Mouse (Mus musculus) testis, adult 2 months (tissue): ENCODE measurements around the gene Mfng. TPM values are rescaled to one million over a fixed set of nuclear protein-coding genes. Genes with fewer than 3 reads are reported as not detected.

Experiments
- H3K27ac ChIP-seq: fragments of 200-500 bp; 2 replicates; pipeline ENCODE4 v1.5.1; 2012; ENCODE audit warnings: low read depth, low read length; ENCODE audit not compliant: control insufficient read depth, insufficient read depth
- H3K27me3 ChIP-seq: fragments of 200-500 bp; 2 replicates; pipeline ENCODE4 v1.6.1; 2012; ENCODE audit warnings: mild to moderate bottlenecking, low read length, moderate library complexity; ENCODE audit not compliant: control insufficient read depth, insufficient read depth
- H3K36me3 ChIP-seq: fragments of 200-500 bp; 2 replicates; pipeline ENCODE4 v1.6.1; 2012; ENCODE audit warnings: mild to moderate bottlenecking, low read length; ENCODE audit not compliant: control insufficient read depth, insufficient read depth
- H3K4me1 ChIP-seq: fragments of 200-500 bp; 2 replicates; pipeline ENCODE4 v1.6.1; 2012; ENCODE audit warnings: low read length; ENCODE audit not compliant: control insufficient read depth, insufficient read depth
- H3K4me3 ChIP-seq: fragments of 200-500 bp; 2 replicates; pipeline ENCODE4 v1.5.1; 2012; ENCODE audit warnings: low read depth, mild to moderate bottlenecking, low read length, moderate library complexity, mixed read lengths; ENCODE audit not compliant: control insufficient read depth
- CTCF ChIP-seq: fragments of 200-500 bp; IDR thresholded peaks from 2 replicates; pipeline ENCODE4 v1.5.1; 2012; ENCODE audit warnings: low read depth, mild to moderate bottlenecking, inconsistent platforms, low read length, moderate library complexity; ENCODE audit not compliant: control insufficient read depth, insufficient read depth, insufficient replicate concordance
- POLR2A ChIP-seq: fragments of 200-500 bp; IDR thresholded peaks from 2 replicates; pipeline ENCODE4 v1.6.1; 2012; ENCODE audit warnings: low read depth, mild to moderate bottlenecking, inconsistent platforms, low read length, moderate library complexity; ENCODE audit not compliant: control insufficient read depth
- polyA plus RNA-seq: library from polyadenylated mRNA; depleted of rRNA; stranded (reverse); fragments of >200 nt; gene quantifications from 2 replicates; pipeline ENCODE4 v1.2.3, GENCODE M21; 2012

The Mfng gene
- polyA plus RNA-seq, 1 experiment = 0.75 TPM

DNA sequence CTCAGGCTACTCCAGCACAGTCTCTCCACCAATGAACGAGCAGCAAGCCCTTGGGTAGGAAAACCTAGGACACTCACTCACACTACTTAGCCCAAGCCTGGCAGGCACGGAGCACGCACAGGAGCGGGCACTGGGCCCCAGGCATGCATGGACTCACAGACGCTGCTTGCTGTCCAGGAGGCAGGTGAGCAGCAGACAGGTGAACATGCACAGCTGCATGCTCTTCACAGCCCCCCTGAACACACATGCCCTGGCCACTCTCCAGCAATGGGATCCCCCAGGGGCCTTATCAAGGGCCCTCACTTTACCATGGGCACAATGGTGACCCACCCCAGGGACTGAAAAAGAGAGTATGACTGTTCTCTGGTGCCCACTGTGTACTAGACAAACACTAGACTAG, 6.4 kb upstream of the Mfng start:
- Histone ChIP-seq H3K27me3 (no peaks in the 10 kb centered on the region), H3K36me3 (no peaks in the 10 kb centered on the region), H3K27ac (no peak overlapping the region), H3K4me3 (no peak overlapping the region), H3K4me1 (no peaks in the 10 kb centered on the region)
- TF ChIP-seq CTCF (no peak), POLR2A (no peak)

DNA sequence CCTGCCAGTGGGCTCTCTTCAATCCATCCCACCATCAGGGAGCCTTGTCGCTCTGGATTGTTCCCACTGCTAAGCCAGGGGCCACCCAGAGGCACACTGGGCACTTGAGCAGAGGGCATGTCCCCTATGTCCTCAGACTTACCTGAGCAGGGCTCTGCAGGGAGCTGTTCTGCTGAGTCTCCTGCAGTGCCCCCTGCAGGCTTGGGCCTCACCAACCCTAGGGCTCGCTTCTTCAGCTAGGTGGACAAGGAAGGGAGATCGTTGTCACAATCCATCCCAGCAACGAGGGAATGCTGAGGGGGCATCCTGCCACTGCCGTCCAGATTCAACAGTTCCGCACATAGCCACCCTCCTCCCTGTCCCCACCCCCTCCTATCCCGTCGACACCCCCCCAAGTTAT, 6.0 kb upstream of the Mfng start:
- H3K27ac ChIP-seq = no peak overlapping the region
- H3K4me1 ChIP-seq = no peaks in the 10 kb centered on the region

DNA sequence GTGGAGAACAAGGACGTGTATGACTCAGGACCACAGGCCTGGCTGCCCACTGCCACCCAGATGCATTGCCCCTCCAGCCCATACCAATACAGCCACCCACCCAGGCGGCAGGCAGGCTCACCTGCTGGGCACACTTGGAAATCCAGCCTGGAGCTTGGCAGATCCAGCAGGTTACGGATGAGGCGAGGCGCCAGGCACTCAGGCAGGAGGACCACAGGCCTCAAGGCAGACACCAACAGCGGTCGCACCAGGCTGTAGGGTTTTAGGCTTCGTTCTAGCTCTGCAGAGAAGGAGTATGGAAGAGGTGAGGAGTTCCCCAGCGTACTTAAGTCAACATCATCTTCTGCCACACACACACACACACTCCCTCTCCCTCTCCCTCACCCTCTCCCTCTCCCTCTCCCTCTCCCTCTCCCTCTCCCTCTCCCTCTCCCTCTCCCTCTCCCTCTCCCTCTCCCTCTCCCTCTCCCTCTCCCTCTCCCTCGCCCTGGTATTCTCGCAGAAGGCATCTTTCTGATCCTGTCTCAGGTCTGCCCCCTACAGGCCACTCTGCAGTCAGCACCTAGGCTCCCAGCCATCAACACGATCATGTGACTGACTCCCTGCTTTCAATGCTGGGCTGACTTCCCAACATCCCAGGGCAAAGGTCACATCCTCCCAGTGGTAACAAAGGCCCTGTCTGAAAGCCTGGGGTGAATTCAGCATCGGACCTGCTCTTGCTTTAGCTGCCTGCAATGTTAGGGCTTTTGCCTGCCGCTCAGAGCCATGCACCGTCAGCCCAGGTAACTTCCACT, 5.0 kb upstream of the Mfng start:
- no peak overlapping the region for H3K4me3 ChIP-seq
- H3K27ac ChIP-seq = no peak overlapping the region
- no peaks in the 10 kb centered on the region for H3K4me1 ChIP-seq
- TF ChIP-seq CTCF (peak; percentile 83; the same call in 1 of the 2 replicates), POLR2A (no peak)
- no peaks in the 10 kb centered on the region for H3K27me3 ChIP-seq
- no peaks in the 10 kb centered on the region for H3K36me3 ChIP-seq

More for the DNA sequence above, 6.0 kb upstream of the Mfng start:
- no peak overlapping the region for H3K4me3 ChIP-seq
- TF ChIP-seq CTCF (no peak), POLR2A (no peak)
- no peaks in the 10 kb centered on the region for H3K27me3 ChIP-seq
- no peaks in the 10 kb centered on the region for H3K36me3 ChIP-seq

DNA sequence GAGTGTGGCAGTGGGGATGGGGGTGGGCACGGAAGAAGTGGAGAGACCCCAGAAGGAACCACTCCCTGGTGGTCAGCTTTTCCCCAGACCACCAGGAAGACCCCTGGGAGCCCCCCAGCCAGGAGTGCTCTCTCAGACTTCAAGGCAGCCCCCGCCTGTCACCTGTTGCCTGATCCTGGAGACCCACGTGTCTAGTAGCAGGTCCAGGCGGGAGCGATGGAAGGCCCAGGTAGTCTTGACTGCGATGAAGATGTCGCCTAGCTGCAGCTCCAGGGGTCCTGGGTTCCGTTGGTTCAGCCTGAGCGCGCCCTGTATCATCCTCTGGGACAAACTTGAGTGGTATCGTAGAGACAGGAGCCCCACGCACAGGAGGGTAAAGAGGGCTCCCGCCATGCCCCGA, 419 bp downstream of the Mfng start:
- Histone ChIP-seq H3K27ac (no peak overlapping the region), H3K4me3 (no peak overlapping the region), H3K4me1 (no peaks in the 10 kb centered on the region), H3K36me3 (no peaks in the 10 kb centered on the region), H3K27me3 (no peaks in the 10 kb centered on the region)
- no peak for TF ChIP-seq POLR2A
- no peak for TF ChIP-seq CTCF

DNA sequence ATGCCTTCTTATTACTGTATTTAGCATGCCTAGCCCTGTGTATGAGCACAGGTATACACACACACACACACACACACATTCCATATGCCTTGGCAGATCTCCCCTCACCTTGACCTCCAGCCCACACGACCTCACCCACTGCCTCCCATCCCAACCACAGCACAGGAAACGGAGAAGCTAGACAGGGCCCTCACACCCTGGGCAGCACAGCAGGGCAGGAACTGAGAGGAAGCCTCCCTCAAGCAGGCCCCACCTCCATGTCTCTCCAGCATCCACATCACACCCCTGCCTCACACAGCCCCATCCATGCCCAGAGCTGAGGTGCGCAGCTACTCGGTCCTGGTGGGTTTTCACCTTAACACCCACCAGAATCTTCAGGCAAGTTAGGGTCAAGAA, 909 bp downstream of the Mfng start:
- no peak overlapping the region for H3K4me3 ChIP-seq
- TF ChIP-seq CTCF (no peak), POLR2A (no peak)
- H3K4me1 ChIP-seq = no peaks in the 10 kb centered on the region
- no peaks in the 10 kb centered on the region for H3K27me3 ChIP-seq
- H3K27ac ChIP-seq = peak overlapping the region; percentile 23; the same call in 1 of the 2 replicates
- no peaks in the 10 kb centered on the region for H3K36me3 ChIP-seq

DNA sequence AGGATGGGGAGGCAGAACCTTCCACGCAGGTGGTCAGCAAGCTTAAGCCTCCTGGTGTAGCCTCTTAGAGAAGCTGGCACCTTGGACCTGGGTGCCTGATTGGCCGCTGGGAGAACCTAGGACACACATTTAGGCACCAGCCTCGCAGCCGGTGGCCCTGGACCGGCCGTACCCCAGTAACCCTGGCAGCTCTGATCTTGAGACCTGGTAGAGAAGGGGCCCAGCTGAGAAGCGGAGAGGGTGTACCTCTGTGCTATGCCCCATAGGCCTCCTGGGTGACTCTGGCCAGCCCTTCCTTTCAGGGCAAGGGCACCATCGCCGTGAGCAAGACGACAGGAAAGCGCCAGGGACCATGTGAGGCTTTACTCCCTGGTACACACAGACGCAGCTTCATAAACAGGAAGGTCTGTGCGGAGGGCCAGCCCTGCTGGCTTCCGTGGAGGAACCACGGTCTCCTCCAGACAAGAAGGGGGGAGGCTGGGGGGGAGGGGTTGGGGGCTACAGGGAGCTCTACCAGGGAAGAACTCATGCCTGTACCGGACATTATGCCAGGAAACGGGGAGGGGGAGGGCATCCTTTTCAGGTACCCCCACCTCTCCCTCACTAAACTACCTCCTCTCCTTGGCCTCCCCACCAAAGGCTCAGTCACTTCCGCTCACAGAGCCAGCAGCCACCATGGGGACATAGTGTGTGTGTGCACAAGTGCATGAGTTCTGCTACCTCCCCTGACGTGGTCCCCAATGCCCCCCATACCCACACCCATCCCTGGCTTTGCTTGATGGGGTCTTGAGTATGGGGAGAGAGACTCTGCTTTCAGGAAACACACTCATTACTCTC, 1.5 kb downstream of the Mfng start:
- Histone ChIP-seq H3K27me3 (no peaks in the 10 kb centered on the region), H3K4me1 (no peaks in the 10 kb centered on the region), H3K4me3 (no peak overlapping the region), H3K27ac (peak overlapping the region; percentile 23; the same call in 1 of the 2 replicates), H3K36me3 (no peaks in the 10 kb centered on the region)
- no peak for TF ChIP-seq POLR2A
- TF ChIP-seq CTCF = no peak

DNA sequence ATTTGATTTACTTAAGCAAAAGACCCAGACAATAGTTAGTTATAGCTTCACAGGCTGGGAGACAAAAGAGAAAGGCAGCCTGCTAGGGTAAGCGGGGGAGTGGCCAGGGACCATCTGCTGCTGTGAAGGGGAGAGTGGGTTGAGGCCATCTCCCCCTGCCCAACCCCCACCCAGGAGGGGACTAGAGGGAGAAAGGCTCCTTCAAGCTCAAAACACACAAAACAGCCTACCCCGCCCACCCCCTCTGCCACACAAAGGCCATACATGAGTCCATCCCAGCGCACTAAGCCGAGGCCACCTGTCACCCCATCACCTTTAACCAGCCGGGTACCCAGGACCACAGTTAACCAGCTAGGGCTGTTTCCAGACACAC, 2.3 kb downstream of the Mfng start:
- H3K27ac ChIP-seq = no peak overlapping the region
- no peaks in the 10 kb centered on the region for H3K4me1 ChIP-seq

More for the DNA sequence above, 2.3 kb downstream of the Mfng start:
- no peaks in the 10 kb centered on the region for H3K27me3 ChIP-seq
- no peaks in the 10 kb centered on the region for H3K36me3 ChIP-seq
- TF ChIP-seq POLR2A = no peak
- no peak for TF ChIP-seq CTCF
- no peak overlapping the region for H3K4me3 ChIP-seq
